Mouse (Mus musculus): ENCODE measurements around the gene Snx18. TPM values are rescaled to one million over a fixed set of nuclear protein-coding genes. Genes with fewer than 3 reads are reported as not detected.

The Snx18 gene
- polyA plus RNA-seq, 1 experiment: 14.5 TPM

DNA sequence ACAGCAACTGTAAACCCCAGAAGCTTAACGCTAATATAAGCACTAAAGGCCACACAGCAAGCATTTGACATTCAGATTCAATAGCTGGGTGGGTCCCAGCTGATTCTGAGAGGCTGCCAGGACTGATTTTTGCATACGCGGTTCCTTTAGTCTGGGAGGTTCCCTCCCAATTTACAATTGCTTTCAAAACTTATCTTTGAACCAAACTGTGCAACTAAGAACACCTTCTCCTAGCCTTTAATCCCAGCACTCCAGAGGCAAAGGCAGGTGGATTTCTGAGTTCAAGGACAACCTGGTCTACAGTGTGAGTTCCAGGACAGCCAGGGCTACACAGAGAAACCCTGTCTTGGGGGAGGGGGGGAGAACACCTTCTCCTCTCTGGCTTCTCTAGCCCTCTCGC, 10.5 kb downstream of the Snx18 start:
- Histone ChIP-seq H3K27ac (replicated peaks; ENCODE audit: low read depth, low read length) (no peak overlapping the region), H3K4me3 (ENCODE audit: insufficient read depth, low read depth, low read length) (no peak overlapping the region), H3K4me1 (ENCODE audit: control insufficient read depth, insufficient read depth, insufficient read length, low read length) (peaks cover 42% of the 10 kb centered on the region)

DNA sequence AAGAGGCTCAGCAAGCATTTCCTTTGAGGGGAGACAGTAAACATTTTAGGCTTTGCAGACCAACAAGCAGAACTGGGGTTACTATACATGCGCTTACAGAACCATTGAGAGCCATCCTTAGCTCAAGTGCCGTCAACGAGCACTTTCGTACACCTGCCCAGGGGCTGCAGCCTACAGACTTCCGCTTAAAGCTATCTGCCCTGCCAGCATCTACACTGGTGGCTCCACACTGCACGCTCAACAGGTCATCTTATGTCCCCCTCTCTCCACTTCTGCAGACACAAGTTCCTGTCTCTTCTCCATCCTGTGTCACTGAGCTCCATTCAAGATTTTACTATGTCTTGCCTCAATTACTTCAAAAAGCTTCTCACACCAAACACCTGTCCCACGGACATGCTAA, 11.0 kb downstream of the Snx18 start:
- peaks cover 39% of the 10 kb centered on the region for H3K4me1 ChIP-seq (ENCODE audit: control insufficient read depth, insufficient read depth, insufficient read length, low read length)
- H3K4me3 ChIP-seq (ENCODE audit: insufficient read depth, low read depth, low read length): no peak overlapping the region
- no peak overlapping the region for H3K27ac ChIP-seq (replicated peaks; ENCODE audit: low read depth, low read length)

DNA sequence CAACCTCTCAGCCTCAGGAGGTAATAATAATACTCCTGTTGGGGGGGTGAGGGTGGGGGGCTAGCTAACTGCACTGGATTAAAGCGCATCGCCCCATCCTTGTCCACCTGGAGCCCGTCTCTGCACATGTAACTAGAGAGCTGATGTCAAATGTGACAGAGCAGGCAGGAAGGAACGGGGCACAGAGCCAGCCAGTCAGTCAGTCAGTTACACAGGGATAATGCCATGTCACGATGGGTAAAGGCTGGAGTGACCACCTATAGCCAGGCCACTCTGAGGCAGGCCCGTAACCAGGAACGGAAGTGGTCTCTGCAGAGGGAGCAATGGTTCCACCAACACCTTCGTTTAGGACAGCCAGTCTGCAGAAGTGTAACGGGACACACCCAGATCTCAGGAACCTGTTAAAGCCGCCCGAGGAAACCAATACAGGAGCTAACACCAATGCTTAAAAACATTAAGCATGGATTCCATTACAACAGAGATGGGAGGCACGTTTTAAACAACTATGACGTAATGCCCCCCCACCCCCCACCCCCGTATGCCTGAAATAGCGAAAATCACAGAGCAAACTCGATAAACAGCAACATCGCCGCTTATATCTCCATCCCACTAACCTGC, 11.5 kb downstream of the Snx18 start:
- H3K27ac ChIP-seq (replicated peaks; ENCODE audit: low read depth, low read length): no peak overlapping the region
- H3K4me3 ChIP-seq (ENCODE audit: insufficient read depth, low read depth, low read length): no peak overlapping the region
- H3K4me1 ChIP-seq (ENCODE audit: control insufficient read depth, insufficient read depth, insufficient read length, low read length): peaks cover 36% of the 10 kb centered on the region

DNA sequence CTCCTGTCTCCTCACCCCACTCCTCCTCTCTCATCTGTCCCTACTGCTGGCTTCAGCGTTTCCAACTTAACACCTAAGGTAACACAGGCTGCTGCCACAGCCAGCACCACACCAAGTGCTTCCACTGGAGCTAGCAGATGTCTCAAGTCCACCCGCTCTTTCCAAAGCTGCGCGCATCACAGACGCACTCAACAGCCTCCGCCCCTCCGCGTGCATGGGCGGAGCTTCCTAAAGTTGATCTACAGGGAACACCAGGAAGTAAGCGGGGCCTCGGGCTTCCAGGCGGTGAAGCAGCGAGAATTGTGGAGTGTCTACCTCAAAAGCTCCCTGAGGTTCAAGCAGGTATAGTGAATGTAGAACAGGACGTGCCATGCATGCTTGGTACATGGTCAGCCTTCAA, 12.2 kb downstream of the Snx18 start:
- Histone ChIP-seq H3K4me1 (ENCODE audit: control insufficient read depth, insufficient read depth, insufficient read length, low read length) (peaks cover 33% of the 10 kb centered on the region), H3K27ac (replicated peaks; ENCODE audit: low read depth, low read length) (no peak overlapping the region), H3K4me3 (ENCODE audit: insufficient read depth, low read depth, low read length) (no peak overlapping the region)

DNA sequence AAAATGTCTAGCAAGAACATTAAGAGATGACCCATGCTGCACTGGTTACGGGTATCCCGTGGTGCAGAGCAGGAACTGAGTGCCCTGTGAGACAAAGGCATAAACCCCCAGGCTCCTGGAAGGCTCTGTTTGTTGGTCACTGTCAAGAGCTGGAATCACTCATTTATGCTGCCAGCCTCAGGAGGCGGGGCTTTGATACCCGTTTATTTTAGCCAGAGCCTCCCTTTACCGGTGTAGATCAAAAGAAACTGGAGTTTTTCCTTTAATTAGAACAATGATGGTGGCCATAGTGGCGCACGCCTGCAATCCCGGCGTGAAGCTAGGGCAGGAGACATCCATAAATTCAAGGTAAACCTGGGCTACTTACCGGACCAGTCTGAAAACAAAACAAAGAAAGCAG, 12.7 kb downstream of the Snx18 start:
- H3K4me1 ChIP-seq (ENCODE audit: control insufficient read depth, insufficient read depth, insufficient read length, low read length): peaks cover 34% of the 10 kb centered on the region

DNA sequence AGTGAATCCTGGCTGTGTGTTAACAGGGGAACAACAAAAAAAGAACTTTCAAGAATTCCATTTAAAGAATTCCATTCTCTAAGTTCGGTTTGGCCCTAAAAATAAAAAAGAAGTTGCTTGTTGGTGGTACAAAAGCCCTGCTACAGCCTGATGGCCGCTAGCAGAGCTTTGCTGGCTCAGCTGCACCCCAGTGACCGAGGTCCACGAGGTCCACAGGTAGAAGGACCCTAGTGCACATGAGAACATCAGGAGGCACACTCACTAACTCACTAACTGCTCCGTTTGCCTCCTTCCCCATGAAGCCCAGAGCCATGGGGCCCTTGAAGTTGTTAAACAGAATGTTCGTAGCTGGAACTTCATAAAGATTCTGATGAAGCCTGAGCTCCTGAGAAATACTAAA, 14.0 kb downstream of the Snx18 start:
- Histone ChIP-seq H3K27ac (replicated peaks; ENCODE audit: low read depth, low read length) (no peak overlapping the region), H3K4me3 (ENCODE audit: insufficient read depth, low read depth, low read length) (no peak overlapping the region), H3K4me1 (ENCODE audit: control insufficient read depth, insufficient read depth, insufficient read length, low read length) (peaks cover 28% of the 10 kb centered on the region)

More for the DNA sequence above, 12.7 kb downstream of the Snx18 start:
- Histone ChIP-seq H3K27ac (replicated peaks; ENCODE audit: low read depth, low read length) (no peak overlapping the region), H3K4me3 (ENCODE audit: insufficient read depth, low read depth, low read length) (no peak overlapping the region)

DNA sequence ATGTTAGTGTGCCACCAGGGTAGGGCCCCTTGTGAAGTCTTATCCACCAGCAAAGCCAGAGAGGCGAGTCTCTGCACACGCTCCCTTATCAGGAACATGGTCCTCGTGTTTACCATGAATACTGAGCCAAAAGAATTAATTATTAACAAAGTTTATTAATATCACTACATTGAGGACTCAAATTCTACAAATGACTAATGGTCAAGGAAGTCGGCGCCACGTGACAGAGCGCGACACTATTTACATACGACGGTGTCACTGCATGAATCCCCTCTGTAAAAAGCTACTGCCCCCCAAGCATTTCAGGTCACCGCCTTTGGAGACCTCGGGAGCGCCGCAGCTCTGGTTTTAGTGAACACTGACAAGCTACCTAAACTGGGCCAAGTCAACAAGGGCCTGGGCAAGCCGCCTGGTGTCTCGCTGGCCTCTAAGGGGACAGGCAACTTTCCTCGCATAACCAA, 15.5 kb downstream of the Snx18 start:
- H3K4me3 ChIP-seq (ENCODE audit: insufficient read depth, low read depth, low read length): no peak overlapping the region
- peaks cover 26% of the 10 kb centered on the region for H3K4me1 ChIP-seq (ENCODE audit: control insufficient read depth, insufficient read depth, insufficient read length, low read length)
- H3K27ac ChIP-seq (replicated peaks; ENCODE audit: low read depth, low read length): no peak overlapping the region

DNA sequence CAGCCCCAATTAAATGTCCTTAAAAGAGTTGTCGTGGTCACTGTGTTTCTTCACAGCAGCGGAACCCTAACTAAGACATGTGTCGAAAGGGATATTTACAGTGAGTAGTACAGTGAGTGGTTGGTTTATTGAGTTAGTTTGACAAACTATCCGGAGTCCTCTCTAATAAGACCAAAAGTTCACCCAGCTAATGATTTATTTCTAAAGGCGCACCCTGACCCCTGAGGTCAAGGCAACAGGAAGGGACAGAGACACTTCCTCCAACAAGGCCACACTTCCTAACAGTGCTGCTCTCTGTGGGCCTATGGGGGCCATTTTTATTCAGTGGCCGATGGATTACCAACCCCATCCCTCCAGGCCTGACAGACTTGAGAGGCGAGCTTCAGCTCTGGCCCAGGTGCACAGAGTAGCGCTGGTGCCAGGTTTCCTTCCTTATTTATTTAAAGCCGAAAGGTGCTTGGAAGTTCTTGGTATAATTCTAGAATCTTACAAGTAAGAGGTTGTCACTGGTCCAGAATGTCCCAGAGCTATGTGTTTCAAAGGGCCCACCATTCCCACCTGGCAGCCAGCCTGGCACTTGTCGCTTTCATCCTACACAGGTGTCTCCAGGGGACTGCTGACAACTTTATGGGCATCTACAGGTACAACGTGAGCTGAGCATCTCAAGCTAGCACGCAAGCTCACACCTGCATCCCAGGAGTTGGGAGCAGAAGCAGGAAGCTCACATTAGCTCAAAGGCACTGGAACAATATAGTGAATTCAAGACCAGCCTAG, 16.3 kb downstream of the Snx18 start:
- H3K4me1 ChIP-seq (ENCODE audit: control insufficient read depth, insufficient read depth, insufficient read length, low read length): peaks cover 30% of the 10 kb centered on the region
- H3K27ac ChIP-seq (replicated peaks; ENCODE audit: low read depth, low read length): no peak overlapping the region
- no peak overlapping the region for H3K4me3 ChIP-seq (ENCODE audit: insufficient read depth, low read depth, low read length)

DNA sequence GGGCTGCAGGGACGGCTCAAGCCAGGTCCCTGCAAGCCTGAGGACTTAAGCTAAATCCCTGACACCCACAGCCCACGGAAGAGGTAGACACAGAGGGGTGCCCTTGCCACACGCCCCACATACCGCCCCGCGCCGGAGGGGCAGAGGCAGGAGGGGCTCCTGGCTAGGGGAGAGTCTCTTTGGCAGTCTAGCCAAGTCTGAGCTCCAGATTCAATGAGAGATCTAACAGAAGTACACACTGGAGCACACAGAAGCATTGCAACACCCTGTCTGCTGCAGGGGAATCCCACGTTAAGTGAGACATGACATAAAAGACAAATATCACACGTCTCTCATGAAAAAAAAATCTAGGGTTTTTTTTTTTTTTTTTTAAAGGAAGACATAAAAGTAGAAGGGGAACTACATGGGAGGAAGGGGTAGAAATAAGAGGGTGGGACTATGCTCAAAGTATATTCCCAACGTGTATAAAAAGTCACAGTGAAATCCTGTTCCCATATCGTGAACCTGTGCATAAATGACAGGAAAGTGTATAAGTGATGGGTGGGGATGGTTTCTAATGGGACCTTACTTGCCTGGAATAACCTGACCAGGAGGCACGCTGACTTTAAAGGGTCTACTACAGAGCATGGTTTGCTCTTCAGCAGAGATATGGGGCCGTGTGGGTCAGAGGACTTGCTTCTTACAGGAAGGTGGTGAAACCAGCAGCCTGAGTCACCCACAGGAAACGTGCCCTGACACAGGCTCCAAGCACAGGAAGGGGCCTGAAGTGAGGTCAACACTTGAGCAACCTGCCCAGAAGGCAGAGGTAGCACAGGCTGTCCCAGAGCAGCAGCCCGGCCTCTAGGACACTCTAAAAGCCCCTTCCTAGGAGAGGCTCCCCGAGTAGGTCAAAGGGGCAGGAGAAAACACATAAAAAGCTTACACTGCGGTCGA, 17.6 kb downstream of the Snx18 start:
- H3K27ac ChIP-seq (replicated peaks; ENCODE audit: low read depth, low read length): no peak overlapping the region
- H3K4me1 ChIP-seq (ENCODE audit: control insufficient read depth, insufficient read depth, insufficient read length, low read length): peaks cover 32% of the 10 kb centered on the region
- H3K4me3 ChIP-seq (ENCODE audit: insufficient read depth, low read depth, low read length): no peak overlapping the region

DNA sequence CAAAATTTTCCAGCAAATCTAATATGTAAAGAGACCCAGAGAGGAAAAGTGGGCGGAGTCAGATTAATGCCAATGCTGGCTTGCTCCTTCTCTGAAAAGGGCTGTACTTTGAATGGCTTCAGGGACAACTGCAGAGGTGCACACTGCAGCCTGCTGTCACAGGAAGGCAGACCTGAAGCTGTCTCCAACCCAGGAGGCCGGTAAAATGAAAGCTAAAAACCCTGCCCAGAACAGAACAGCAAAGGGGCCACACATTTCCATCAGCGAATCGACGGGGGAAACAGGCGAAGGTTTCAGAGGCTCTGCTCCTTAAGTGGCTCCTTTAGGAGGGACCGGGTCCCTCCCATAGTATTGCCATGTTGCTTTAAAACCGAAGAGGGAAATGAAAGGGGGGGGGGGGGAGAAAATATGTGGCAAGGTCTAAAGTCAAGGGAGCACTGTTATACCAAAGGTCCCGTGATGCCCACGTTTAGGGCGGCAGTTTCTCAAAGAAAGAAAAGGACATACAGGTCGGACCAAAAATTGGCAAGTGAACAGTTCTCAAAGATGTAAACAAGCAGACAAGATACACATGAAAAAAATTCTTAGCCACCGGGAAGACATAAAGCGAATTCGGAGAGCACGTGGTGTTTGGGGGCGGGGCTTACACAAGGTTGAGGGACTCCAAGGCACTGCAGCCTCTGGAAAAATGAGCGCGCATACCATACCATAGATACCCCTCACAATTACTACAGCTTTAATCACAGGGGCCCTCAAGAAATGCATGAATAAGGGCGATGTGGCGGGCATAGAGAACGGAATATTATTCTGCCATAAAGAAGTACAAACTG, 18.4 kb downstream of the Snx18 start:
- Histone ChIP-seq H3K4me1 (ENCODE audit: control insufficient read depth, insufficient read depth, insufficient read length, low read length) (peaks cover 28% of the 10 kb centered on the region), H3K4me3 (ENCODE audit: insufficient read depth, low read depth, low read length) (no peak overlapping the region), H3K27ac (replicated peaks; ENCODE audit: low read depth, low read length) (no peak overlapping the region)

DNA sequence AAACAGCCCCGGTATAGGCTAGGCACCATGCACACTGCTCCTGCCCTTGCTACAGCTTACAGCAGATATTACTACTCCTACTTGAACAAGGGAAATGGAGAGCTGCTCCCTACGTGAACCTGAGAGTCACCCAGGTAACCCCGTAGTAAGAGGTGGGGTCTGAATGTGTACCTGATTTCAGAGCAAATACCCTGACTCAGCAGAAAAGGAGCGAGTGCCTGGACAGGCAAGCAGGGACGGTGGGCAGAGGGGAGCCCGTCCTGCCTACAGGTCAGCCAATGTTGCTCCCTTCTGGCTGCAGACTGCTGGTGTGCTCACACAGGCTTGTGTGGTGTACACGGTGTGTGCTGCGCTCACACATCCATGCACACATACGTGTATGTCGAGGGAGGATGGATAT, 20.7 kb downstream of the Snx18 start:
- no peak overlapping the region for H3K27ac ChIP-seq (replicated peaks; ENCODE audit: low read depth, low read length)

DNA sequence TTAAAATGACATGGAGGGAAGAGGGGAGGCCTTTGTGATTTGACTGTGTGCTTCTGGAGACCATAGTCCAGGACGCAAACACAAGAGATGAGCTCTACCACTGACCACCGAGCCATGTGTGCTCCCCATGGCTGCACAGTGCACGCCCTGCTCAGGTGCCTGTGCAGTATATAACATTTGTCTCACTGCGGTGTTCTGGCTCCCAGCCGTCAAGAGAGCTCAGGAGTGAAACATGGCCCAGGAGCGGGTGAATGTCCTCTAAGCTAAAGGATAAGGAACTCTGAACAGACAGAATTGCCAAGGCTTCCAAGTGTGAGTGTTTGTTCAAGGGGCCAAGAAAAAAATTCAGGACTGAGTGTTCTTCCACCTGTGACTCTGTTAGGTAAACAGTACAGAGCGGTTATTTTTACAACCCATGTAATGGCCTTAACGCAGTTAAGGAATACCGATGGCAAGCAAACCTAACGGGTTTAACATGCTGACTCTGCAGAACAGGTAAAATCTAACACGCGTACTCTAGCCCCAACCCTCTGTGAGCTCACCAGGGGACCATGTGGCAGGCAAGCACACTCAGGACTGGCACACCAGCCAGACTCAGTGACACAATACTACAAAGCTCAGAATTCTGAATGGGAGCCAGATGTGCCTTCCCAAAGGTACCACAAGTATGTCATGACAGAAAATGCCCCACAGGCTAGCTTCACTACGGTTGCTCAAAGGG, 21.4 kb downstream of the Snx18 start:
- Histone ChIP-seq H3K4me1 (ENCODE audit: control insufficient read depth, insufficient read depth, insufficient read length, low read length) (peaks cover 15% of the 10 kb centered on the region), H3K27ac (replicated peaks; ENCODE audit: low read depth, low read length) (no peak overlapping the region; the same call in 1 of the 2 replicates), H3K4me3 (ENCODE audit: insufficient read depth, low read depth, low read length) (no peak overlapping the region)

More for the DNA sequence above, 20.7 kb downstream of the Snx18 start:
- Histone ChIP-seq H3K4me3 (ENCODE audit: insufficient read depth, low read depth, low read length) (no peak overlapping the region), H3K4me1 (ENCODE audit: control insufficient read depth, insufficient read depth, insufficient read length, low read length) (peaks cover 18% of the 10 kb centered on the region)

DNA sequence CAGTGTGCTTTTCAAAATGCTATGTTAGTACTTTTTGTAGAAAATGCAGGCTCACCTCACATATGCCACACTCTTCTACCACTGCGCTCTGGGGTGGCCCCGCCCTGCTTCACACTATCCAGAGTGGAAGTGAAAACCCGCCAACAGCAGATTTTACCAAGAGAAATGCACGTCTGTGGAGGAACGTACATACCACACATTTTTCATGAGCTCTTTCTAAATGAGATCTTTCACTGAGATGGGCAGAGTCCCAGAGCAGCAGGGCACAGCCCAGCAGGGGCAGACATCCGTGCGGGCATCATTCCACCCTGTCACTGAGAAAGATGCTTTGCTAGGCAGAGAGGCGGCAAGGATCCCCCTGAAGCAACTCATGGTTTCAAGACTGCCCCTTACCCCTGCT, 22.4 kb downstream of the Snx18 start:
- no peak overlapping the region for H3K4me3 ChIP-seq (ENCODE audit: insufficient read depth, low read depth, low read length)
- no peak overlapping the region for H3K27ac ChIP-seq (replicated peaks; ENCODE audit: low read depth, low read length)
- H3K4me1 ChIP-seq (ENCODE audit: control insufficient read depth, insufficient read depth, insufficient read length, low read length): peaks cover 13% of the 10 kb centered on the region

DNA sequence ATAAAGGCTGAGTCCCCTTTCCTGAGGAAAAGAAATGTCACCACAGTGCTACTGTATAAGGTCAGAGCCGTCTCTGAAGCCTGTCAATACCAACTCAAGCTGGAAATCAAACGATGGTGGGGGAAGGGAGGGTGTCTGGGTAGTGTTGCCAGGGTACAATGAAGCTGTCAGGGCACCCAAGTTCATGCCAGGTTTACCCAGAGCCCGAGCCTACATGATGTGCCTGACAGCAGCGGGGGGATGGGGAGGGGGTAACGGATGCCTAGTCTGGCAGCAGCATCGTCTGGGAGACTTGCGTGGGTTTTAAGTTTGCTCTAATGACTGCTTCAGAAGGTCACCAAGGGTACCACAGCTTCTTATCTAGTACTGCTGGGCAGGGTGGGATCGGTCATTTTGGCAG, 23.1 kb downstream of the Snx18 start:
- Histone ChIP-seq H3K4me3 (ENCODE audit: insufficient read depth, low read depth, low read length) (no peak overlapping the region), H3K4me1 (ENCODE audit: control insufficient read depth, insufficient read depth, insufficient read length, low read length) (peaks cover 13% of the 10 kb centered on the region), H3K27ac (replicated peaks; ENCODE audit: low read depth, low read length) (no peak overlapping the region)
